Mouse (Mus musculus) neural tube, embryonic 15.5 days (tissue): ENCODE results near the gene Elmo1. TPM values are rescaled to one million over a fixed set of nuclear protein-coding genes. Genes with fewer than 3 reads are reported as not detected.
"Not testable (repeated sequence)": the region's sequence is repeated elsewhere in the genome, so short reads cannot be mapped to it uniquely, and the experiment has no call there.

ENCODE experiments used
- ATAC-seq: fragments of 200-750 bp; cut with Nextera tagmentation; 2 replicates; pipeline ENCODE4 v1.8.0; 2017; ENCODE audit warnings: mild to moderate bottlenecking, moderate TSS enrichment, moderate library complexity; ENCODE audit not compliant: low FRiP score
- H3K27ac ChIP-seq: fragments of 300-500 bp; sonication (generic); replicated peaks from 2 replicates; pipeline ENCODE4 v1.5.1; 2015; ENCODE audit warnings: mild to moderate bottlenecking, inconsistent platforms
- H3K27me3 ChIP-seq: fragments of 300-500 bp; sonication (generic); replicated peaks from 2 replicates; pipeline ENCODE4 v1.6.1; 2015; ENCODE audit warnings: inconsistent platforms
- H3K36me3 ChIP-seq: fragments of 300-500 bp; sonication (generic); 2 replicates; pipeline ENCODE4 v1.6.1; 2015; ENCODE audit warnings: inconsistent platforms
- H3K4me1 ChIP-seq: fragments of 300-500 bp; sonication (generic); 2 replicates; pipeline ENCODE4 v1.6.1; 2015; ENCODE audit warnings: inconsistent platforms
- H3K4me2 ChIP-seq: fragments of 300-500 bp; sonication (generic); 2 replicates; pipeline ENCODE4 v1.6.1; 2015; ENCODE audit warnings: inconsistent platforms, mild to moderate bottlenecking, moderate library complexity
- H3K4me3 ChIP-seq: fragments of 300-500 bp; sonication (generic); replicated peaks from 2 replicates; pipeline ENCODE4 v1.5.1; 2015; ENCODE audit warnings: mild to moderate bottlenecking, inconsistent platforms
- H3K9ac ChIP-seq: fragments of 300-500 bp; sonication (generic); replicated peaks from 2 replicates; pipeline ENCODE4 v1.6.1; 2015; ENCODE audit warnings: mild to moderate bottlenecking, inconsistent platforms
- H3K9me3 ChIP-seq: fragments of 300-500 bp; sonication (generic); replicated peaks from 2 replicates; pipeline ENCODE4 v1.6.1; 2016; ENCODE audit warnings: inconsistent platforms
- WGBS: fragments of 180-500 bp; shearing (Covaris S2); methylation state at CpG from one replicate; pipeline ENCODE4 v1.1.7; 2015; ENCODE audit warnings: mixed read lengths; 5-methylcytosine and 5-hydroxymethylcytosine counted together
- polyA plus RNA-seq: library from polyadenylated mRNA; unstranded; fragments of >200 nt; fragmentation: Nextera tagmentation; extraction: Ambion mirVana; gene quantifications from 2 replicates; pipeline ENCODE4 v1.2.1, GENCODE M21; 2015

The Elmo1 gene
- polyA plus RNA-seq, 1 experiment from 2014 or later, result 42.9 TPM

DNA sequence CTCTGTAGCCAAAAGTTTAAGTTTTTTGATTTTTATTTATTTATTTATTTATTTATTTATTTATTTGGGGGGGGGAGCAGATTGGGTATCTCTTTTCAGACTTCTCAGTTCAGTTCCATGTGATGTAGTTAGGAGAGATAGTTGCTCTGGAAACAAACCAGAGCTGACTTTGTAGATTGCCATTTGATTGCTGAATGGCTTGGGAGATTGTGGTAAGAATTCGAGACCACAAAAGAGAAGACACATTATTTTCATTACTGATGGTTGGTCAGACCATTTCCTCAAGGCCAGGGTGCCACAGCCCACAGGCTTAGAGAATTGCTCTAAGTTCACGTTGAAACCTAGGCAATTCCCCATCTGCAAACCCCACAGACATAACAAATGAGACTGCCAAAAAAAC is 544.3 kb downstream of the Elmo1 start:
- H3K27ac ChIP-seq, H3K4me2 ChIP-seq, H3K9ac ChIP-seq, H3K4me1 ChIP-seq, H3K4me3 ChIP-seq, H3K27me3 ChIP-seq, ATAC-seq, H3K9me3 ChIP-seq, H3K36me3 ChIP-seq: not testable (repeated sequence)
- 84% methylated on average over 2 of the region's 2 CpGs for WGBS

DNA sequence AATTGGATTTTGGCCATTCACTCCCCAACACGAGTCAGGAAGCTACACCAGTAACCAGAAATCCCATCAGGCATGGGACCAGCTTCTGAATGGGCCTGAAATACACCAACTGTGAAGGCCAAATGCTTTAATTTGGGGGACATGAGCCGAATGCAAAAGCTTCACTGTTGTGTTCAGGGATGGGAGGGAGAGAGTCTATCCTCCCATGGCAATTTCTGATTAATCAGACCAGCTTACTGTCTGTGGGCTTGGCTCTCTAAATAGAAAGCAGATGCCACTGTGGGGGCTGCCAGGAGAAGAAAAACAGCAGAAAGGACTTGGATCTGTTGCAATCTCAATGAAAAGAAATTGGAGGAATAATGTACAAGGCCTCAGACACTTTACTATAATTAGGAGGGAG is 545.2 kb downstream of the Elmo1 start:
- no peaks in the 10 kb centered on the region for H3K4me1 ChIP-seq
- ATAC-seq, result peak; percentile 47; the same call in 1 of the 2 replicates
- no peaks in the 10 kb centered on the region for H3K27me3 ChIP-seq
- no peaks in the 10 kb centered on the region for H3K36me3 ChIP-seq
- H3K9me3 ChIP-seq, result no peaks in the 10 kb centered on the region
- H3K27ac ChIP-seq, result no peak overlapping the region
- no peak overlapping the region for H3K9ac ChIP-seq
- no peak overlapping the region for H3K4me3 ChIP-seq
- 66% methylated on average over 2 of the region's 2 CpGs for WGBS
- H3K4me2 ChIP-seq, result no peak overlapping the region
